Mouse (Mus musculus): ENCODE results near the gene Rcc1.

The Rcc1 gene

DNA sequence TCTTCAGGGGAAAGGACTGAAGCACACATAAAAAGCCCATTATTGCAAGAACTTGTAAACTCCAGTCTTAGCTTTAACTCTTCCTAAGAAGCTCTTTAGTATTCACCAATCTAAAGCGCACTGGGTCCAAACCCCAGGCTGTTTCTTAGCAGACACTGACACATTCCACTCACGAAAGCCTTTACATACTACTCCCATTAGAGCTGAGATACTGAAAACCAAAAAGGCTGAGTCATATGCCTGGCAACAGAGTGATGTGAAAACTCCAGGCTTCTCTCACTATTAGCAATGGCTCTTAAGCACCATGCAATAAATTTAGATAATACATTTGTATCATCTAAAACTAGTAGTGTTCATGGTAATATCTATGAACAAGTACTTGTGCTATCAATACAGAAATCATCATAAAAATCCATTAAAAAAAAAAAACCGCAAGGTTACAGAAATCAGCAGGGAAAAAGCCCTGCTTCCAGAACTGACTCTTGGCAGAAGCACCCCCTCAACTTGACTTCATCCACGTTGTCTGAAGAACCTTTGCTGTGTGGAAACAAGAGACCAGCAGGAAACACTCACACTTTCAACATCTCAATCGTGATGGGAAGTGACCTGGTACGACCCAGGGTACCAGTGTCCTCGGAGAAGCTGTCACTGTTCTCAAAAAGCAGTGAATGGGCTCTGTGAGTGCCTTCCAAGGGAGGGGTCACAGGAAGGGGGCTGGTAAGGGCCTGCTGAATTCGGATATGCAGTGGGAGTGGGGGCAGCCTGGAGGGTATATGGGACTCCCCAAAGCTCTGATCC, 16.7 kb upstream of the Rcc1 start:
- no peaks in the 10 kb centered on the region for H3K27me3 ChIP-seq (ENCODE audit: control insufficient read depth, insufficient read depth, low read length, poor library complexity, severe bottlenecking)
- H3K36me3 ChIP-seq (ENCODE audit: control insufficient read depth, insufficient read depth, low read length, poor library complexity, severe bottlenecking): peaks cover 10% of the 10 kb centered on the region
- no peak for DNase-seq (ENCODE audit: low read depth, low spot score)

DNA sequence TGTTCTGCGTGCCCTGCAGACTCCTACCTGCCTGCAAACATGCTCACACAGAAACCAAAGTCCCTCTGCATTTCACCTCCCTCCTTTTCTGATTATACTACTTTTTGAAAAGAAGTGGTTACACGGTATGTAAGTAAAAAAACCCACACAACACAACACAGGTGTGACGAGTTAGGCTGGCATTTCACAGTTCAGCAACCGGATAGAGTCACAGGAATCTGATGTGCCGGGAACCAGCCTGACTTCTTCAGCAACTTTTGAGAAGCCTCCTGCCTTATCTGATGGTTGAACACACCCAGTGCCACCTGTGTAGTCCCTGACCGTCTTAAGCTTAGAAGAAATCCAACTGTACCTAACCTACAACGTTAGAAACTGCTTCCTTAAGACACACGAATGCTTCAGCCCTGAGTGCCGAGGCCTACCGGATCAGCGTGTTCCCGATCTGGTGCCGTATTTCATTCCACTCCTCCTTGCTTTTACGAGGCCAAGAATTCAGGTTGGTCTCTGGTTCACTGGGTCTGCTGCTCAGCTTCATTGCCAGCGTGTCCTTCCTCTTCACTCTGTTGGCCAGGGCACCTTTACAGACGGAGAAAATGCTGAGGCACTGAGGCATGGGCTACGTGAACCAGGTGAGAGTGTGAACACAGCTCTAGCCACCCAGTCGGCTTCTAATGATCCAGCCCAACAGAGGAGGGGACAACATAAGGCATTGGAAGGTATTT, 14.2 kb upstream of the Rcc1 start:
- H3K36me3 ChIP-seq (ENCODE audit: control insufficient read depth, insufficient read depth, low read length, poor library complexity, severe bottlenecking): peaks cover 12% of the 10 kb centered on the region; the same call in 1 of the 2 replicates
- no peaks in the 10 kb centered on the region for H3K27me3 ChIP-seq (ENCODE audit: control insufficient read depth, insufficient read depth, low read length, poor library complexity, severe bottlenecking)

DNA sequence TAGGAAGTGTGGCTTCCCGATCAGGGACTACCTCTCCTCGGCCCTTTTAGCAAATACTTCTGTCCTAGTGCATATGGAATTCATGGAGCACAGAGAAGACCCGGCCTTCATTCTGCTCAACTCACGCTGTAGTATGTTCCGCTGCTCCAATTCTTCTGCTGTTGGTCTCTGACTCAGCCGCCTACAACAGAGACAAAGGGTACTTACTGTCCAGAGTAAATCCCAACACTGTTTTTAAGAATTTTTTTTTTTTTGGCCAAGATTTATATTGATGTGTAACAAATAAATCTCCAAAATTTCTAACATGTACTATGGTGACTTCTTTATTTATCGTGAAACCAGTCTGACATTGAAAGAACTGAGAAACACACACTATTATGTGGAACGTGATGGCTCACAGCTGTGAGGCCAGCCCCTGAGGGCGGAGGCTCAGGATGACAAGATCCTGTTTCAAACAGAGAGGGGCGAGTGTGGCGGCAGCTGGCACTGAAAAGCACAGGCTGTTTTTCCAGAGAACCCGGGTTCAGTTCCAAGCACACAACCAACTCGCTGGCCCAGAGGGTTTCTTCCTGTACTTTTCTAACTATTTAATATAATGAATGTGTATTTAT, 12.2 kb upstream of the Rcc1 start:
- H3K36me3 ChIP-seq (ENCODE audit: control insufficient read depth, insufficient read depth, low read length, poor library complexity, severe bottlenecking): peaks cover 12% of the 10 kb centered on the region; the same call in 1 of the 2 replicates
- DNase-seq (ENCODE audit: low read depth, low spot score): no peak
- H3K27me3 ChIP-seq (ENCODE audit: control insufficient read depth, insufficient read depth, low read length, poor library complexity, severe bottlenecking): no peaks in the 10 kb centered on the region

More for the DNA sequence above, 14.2 kb upstream of the Rcc1 start:
- DNase-seq (ENCODE audit: low read depth, low spot score): no peak

DNA sequence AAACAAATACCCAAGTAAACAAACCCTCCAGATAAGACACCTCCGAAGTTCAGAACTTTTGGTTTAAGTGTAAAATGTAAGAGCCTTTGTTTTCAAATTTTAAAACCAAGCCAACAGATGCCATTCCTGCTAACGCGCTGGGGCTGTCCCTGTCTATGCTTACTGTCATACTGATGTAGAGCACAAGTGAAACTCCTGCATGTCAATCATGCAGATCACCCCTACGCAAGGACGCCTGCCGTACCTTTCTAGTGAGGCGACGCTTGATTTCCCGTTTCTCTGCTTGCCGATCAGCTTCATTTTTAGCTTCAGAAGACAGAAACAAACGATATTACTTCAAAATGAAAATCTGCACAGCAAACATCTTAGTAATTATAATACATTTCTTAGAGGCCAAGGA, 10.1 kb upstream of the Rcc1 start:
- Histone ChIP-seq H3K27me3 (ENCODE audit: control insufficient read depth, insufficient read depth, low read length, poor library complexity, severe bottlenecking) (no peaks in the 10 kb centered on the region), H3K36me3 (ENCODE audit: control insufficient read depth, insufficient read depth, low read length, poor library complexity, severe bottlenecking) (peaks cover 10% of the 10 kb centered on the region; the same call in 1 of the 2 replicates)
- DNase-seq (ENCODE audit: low read depth, low spot score): peak; percentile 60

DNA sequence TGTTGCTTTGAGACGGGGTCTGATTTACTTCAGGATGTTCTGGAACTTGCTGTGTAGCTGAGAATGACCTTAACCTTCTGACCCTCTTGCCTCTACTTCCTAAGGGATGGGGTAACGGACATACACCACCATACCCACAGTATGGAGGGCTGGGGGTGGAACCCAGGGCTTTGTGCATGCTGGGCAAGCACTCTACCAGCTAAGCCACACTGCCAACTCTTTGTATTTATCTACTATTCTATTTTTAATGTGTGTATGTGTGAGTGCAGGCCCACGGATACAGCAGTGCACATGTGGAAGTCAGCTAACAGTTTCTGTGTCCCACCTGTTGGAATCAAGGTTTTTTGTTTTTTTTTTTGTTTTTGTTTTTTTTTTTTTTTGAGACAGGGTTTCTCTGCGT, 6.1 kb upstream of the Rcc1 start:
- H3K27me3 ChIP-seq (ENCODE audit: control insufficient read depth, insufficient read depth, low read length, poor library complexity, severe bottlenecking): no peaks in the 10 kb centered on the region
- DNase-seq (ENCODE audit: low read depth, low spot score): no peak
- peaks cover 11% of the 10 kb centered on the region; the same call in 1 of the 2 replicates for H3K36me3 ChIP-seq (ENCODE audit: control insufficient read depth, insufficient read depth, low read length, poor library complexity, severe bottlenecking)

DNA sequence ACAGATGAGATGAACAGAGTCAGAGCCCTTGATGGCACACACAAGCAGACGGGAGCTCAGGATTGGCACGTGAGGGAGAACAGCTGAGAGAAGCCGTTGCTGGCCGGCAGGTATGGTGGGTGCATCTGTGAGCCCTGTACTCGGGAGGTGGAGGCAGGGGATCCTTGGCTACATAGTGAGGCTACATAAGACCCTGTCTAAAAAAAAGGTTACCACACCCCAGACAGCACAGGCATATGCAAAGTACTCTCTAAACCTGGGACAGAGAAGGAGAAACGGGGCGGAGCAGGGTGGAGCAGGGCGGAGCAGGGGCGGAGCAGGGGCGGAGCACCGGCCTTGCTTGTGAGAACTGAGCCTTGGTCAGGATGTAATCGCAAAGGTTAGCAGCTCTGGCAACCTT, 2.8 kb upstream of the Rcc1 start:
- H3K27me3 ChIP-seq (ENCODE audit: control insufficient read depth, insufficient read depth, low read length, poor library complexity, severe bottlenecking): no peaks in the 10 kb centered on the region
- H3K36me3 ChIP-seq (ENCODE audit: control insufficient read depth, insufficient read depth, low read length, poor library complexity, severe bottlenecking): peaks cover 8% of the 10 kb centered on the region; the same call in 1 of the 2 replicates
- peak; percentile 30 for DNase-seq (ENCODE audit: low read depth, low spot score)

DNA sequence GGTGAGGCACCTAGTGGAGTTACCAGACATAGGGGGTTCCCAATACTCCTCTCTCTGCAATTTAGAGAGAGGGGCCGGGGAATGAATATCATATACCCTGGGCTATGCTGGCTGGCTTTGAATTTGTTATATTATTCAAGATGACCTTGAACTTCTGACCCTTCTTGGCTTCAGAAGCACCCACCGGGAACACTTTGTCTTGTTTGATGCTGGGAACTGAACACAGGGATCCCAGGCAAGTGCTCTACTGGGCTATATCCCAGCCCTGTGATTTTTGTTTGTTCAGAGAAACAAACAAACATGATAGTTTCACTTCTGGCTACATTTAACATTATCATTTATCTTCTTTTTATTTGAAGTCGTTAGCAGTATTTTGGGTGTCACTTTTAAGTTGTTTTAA, 2.0 kb upstream of the Rcc1 start:
- DNase-seq (ENCODE audit: low read depth, low spot score): no peak
- peaks cover 11% of the 10 kb centered on the region; the same call in 1 of the 2 replicates for H3K36me3 ChIP-seq (ENCODE audit: control insufficient read depth, insufficient read depth, low read length, poor library complexity, severe bottlenecking)
- H3K27me3 ChIP-seq (ENCODE audit: control insufficient read depth, insufficient read depth, low read length, poor library complexity, severe bottlenecking): no peaks in the 10 kb centered on the region

DNA sequence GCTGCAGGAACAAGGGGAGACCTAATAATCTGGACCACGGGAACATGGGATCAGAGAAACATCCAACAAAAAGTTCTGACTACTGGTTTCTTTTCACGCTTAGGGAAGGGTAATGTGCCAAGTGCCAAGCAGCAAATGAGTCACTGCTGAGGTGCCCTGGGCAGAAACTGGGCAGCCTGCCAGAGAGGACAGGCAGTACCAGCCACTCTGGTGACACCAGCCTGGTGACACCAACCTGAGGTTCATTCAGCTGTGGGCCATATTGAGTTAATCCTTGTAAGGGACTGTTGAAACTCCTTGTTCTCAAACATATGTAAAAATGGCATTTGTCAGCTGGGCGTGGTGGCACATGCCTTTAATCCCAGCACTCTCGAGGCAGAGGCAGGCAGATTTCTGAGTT, 1.2 kb upstream of the Rcc1 start:
- no peaks in the 10 kb centered on the region for H3K27me3 ChIP-seq (ENCODE audit: control insufficient read depth, insufficient read depth, low read length, poor library complexity, severe bottlenecking)
- no peak for DNase-seq (ENCODE audit: low read depth, low spot score)

DNA sequence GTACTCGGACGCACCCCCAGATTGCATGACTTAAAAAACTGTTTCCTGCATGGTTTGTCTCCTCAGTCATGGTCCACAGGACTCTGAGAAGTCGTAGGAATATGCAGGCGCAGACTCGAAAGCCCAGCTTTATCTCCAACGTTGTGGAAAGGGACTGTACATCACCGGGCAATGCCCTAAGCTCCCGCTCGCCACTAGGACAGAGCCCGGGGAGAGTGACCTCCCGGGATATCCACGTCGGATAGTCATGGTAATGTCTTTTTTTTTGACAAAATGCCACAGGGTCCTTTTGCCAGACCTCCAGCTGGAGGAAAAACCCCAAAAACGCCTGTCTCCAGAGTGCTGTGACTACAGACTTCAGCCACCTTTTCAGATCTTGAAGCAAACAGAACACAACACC, 666 bp downstream of the Rcc1 start:
- DNase-seq (ENCODE audit: low read depth, low spot score): no peak
- Histone ChIP-seq H3K27me3 (ENCODE audit: control insufficient read depth, insufficient read depth, low read length, poor library complexity, severe bottlenecking) (no peaks in the 10 kb centered on the region), H3K36me3 (ENCODE audit: control insufficient read depth, insufficient read depth, low read length, poor library complexity, severe bottlenecking) (peaks cover 6% of the 10 kb centered on the region; the same call in 1 of the 2 replicates)

More for the DNA sequence above, 1.2 kb upstream of the Rcc1 start:
- H3K36me3 ChIP-seq (ENCODE audit: control insufficient read depth, insufficient read depth, low read length, poor library complexity, severe bottlenecking): peaks cover 6% of the 10 kb centered on the region; the same call in 1 of the 2 replicates

DNA sequence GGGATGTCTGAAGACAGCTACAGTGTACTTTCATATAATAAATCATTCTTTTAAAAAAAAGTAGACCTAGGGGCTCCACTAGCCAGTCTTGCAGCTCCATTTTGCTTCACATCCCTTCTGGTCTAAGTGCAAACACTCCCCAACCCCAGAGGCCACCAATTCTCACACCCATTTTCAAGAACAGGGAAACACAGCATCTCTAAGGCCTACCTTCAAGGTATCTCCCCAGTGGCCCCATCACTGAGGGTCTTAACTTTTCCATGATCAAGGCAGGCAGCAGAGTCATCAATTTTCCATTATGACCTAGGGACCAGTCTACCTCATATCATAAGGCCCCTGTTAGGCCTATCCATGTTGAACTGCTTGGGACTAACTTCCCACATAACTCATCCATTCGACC, 2.0 kb downstream of the Rcc1 start:
- Histone ChIP-seq H3K27me3 (ENCODE audit: control insufficient read depth, insufficient read depth, low read length, poor library complexity, severe bottlenecking) (no peaks in the 10 kb centered on the region), H3K36me3 (ENCODE audit: control insufficient read depth, insufficient read depth, low read length, poor library complexity, severe bottlenecking) (peaks cover 3% of the 10 kb centered on the region; the same call in 1 of the 2 replicates)
- no peak for DNase-seq (ENCODE audit: low read depth, low spot score)

DNA sequence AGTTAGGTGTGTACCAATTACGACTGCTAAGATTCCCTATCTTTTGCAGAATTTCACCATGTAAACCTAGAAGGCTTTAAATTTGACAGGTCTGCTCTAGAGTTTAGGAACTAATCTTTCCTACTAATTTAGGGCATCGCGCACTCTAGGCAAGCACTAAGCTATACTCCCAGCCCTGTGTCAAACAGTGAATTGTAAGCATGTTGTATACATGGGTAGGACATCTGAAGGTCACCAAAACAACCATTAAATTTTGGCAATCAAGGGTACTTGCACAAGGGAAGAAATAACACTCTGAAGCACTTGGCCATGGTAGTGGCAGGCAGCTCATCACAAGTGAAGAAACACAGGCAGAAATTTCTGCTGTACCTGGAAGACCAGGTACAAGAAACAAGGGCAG, 2.6 kb downstream of the Rcc1 start:
- peaks cover 3% of the 10 kb centered on the region; the same call in 1 of the 2 replicates for H3K36me3 ChIP-seq (ENCODE audit: control insufficient read depth, insufficient read depth, low read length, poor library complexity, severe bottlenecking)
- DNase-seq (ENCODE audit: low read depth, low spot score): no peak
- no peaks in the 10 kb centered on the region for H3K27me3 ChIP-seq (ENCODE audit: control insufficient read depth, insufficient read depth, low read length, poor library complexity, severe bottlenecking)

DNA sequence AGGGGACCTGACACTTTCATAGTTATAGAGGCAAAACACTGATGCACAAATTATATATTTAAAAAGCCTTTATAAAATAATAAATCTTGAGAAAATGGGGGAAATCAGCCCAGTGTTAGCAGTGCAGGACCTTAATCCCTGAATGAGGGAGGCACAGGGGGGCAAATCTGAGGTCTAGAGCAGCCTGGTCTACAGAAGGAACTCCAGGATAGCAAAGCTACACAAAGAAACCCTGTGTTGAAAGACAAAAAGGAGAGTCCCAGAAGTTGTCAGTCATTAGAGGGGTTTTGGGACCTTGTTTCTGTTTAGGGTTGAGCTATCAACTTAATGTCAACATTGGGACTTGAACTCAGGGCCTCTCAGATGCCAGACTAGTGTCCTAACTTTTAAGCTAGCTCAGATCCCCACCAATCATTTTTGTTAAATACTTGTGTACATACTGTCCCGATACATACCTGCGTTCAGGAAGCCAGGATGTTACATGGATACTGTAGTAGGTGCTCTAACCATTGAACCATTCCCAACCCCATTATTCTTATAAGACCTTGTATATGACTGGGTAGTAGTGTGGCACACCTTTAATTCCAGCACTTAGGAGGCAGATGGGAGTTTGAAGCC, 3.2 kb downstream of the Rcc1 start:
- DNase-seq (ENCODE audit: low read depth, low spot score): no peak
- H3K27me3 ChIP-seq (ENCODE audit: control insufficient read depth, insufficient read depth, low read length, poor library complexity, severe bottlenecking): no peaks in the 10 kb centered on the region
- H3K36me3 ChIP-seq (ENCODE audit: control insufficient read depth, insufficient read depth, low read length, poor library complexity, severe bottlenecking): peaks cover 3% of the 10 kb centered on the region; the same call in 1 of the 2 replicates

DNA sequence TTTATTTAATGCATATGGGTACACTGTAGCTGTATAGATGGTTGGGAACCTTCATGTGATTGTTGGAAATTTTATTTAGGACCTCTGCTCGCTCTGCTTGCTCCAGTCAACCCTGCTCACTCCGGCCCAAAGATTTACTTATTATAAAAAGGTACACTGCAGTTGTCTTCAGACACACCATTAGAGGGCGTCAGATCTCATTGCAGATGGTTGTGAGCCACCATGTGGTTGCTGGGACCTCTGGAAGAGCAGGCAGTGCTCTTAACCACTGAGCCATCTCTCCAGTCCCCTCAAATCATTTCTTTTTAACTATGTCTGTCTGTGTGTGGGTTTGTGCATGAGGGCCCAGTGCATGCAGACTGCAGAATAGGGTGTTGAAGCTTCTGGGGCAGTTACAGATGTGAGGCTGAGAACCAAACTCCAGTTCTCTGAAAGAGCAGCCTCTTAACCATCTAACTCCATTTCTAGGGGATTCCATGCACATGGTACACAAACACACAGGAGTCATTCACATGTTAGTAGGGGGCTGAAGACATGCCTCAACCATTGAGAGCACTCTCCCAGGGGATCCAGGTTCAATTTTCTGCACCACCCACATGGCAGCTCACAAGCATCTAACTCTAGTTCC, 3.8 kb downstream of the Rcc1 start:
- no peak for DNase-seq (ENCODE audit: low read depth, low spot score)
- Histone ChIP-seq H3K36me3 (ENCODE audit: control insufficient read depth, insufficient read depth, low read length, poor library complexity, severe bottlenecking) (peaks cover 3% of the 10 kb centered on the region; the same call in 1 of the 2 replicates), H3K27me3 (ENCODE audit: control insufficient read depth, insufficient read depth, low read length, poor library complexity, severe bottlenecking) (no peaks in the 10 kb centered on the region)

DNA sequence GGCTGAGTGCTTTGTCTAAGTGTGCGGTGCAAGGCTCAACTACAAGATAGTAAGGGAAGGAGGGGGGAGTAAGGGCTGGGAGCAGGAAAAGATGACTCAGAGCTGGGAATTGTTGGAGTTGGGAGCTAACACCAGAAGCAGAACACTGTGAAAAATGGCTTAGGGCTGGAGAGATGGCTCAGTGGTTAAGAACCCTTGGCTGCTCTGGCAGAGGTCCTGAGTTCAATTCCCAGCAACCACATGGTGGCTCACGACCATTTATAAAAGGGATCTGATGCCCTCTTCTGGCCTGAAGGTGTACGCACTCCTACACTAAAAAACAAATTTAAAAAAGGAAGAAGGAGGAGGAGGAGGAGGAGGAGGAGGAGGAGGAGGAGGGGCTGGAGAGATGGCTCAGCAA, 6.7 kb downstream of the Rcc1 start:
- Histone ChIP-seq H3K36me3 (ENCODE audit: control insufficient read depth, insufficient read depth, low read length, poor library complexity, severe bottlenecking) (peaks cover 3% of the 10 kb centered on the region; the same call in 1 of the 2 replicates), H3K27me3 (ENCODE audit: control insufficient read depth, insufficient read depth, low read length, poor library complexity, severe bottlenecking) (no peaks in the 10 kb centered on the region)
- peak; percentile 41 for DNase-seq (ENCODE audit: low read depth, low spot score)
